Mouse (Mus musculus) thymus, adult 2 months (tissue): Measurements from ENCODE around the gene Cenps. TPM values are rescaled to one million over a fixed set of nuclear protein-coding genes. Genes with fewer than 3 reads are reported as not detected.

Experiments used
- DNase-seq: peaks from one replicate; pipeline ENCODE4 v3.0.0; 2021
- H3K27ac ChIP-seq: fragments of 200-500 bp; 2 replicates; pipeline ENCODE4 v1.5.1; 2012; ENCODE audit warnings: low read length, control low read depth; ENCODE audit not compliant: control insufficient read depth, insufficient read depth
- H3K27me3 ChIP-seq: fragments of 200-500 bp; 2 replicates; pipeline ENCODE4 v1.6.1; 2012; ENCODE audit warnings: mild to moderate bottlenecking, low read length, moderate library complexity, mixed read lengths; ENCODE audit not compliant: control insufficient read depth, insufficient read depth
- H3K36me3 ChIP-seq: fragments of 200-500 bp; 2 replicates; pipeline ENCODE4 v1.6.1; 2012; ENCODE audit warnings: mild to moderate bottlenecking, low read length, moderate library complexity; ENCODE audit not compliant: control insufficient read depth, insufficient read depth
- H3K4me1 ChIP-seq: fragments of 200-500 bp; replicated peaks from 2 replicates; pipeline ENCODE4 v1.6.1; 2012; ENCODE audit warnings: low read length; ENCODE audit not compliant: control insufficient read depth, insufficient read depth
- H3K4me3 ChIP-seq: fragments of 200-500 bp; 2 replicates; pipeline ENCODE4 v1.5.1; 2012; ENCODE audit warnings: mild to moderate bottlenecking, low read length, control low read depth, moderate library complexity; ENCODE audit not compliant: control insufficient read depth, insufficient read depth
- CTCF ChIP-seq: fragments of 200-500 bp; IDR thresholded peaks from 2 replicates; pipeline ENCODE4 v1.5.1; 2012; ENCODE audit warnings: mild to moderate bottlenecking, control low read depth, low read length, moderate library complexity, borderline replicate concordance; ENCODE audit not compliant: control insufficient read depth, poor library complexity, insufficient read depth; ENCODE audit errors: extremely low read depth
- POLR2A ChIP-seq: fragments of 200-500 bp; IDR thresholded peaks from 2 replicates; pipeline ENCODE4 v1.6.1; 2012; ENCODE audit warnings: mild to moderate bottlenecking, low read length, control low read depth, moderate library complexity; ENCODE audit not compliant: control insufficient read depth, poor library complexity, insufficient read depth; ENCODE audit errors: extremely low read depth
- WGBS: fragments of 180-500 bp; shearing (Covaris S2); methylation state at CpG from one replicate; pipeline ENCODE4 v1.1.7; 2018; 5-methylcytosine and 5-hydroxymethylcytosine counted together
- polyA plus RNA-seq: library from polyadenylated mRNA; depleted of rRNA; stranded (reverse); fragments of >200 nt; gene quantifications from 2 replicates; pipeline ENCODE4 v1.2.3, GENCODE M21; 2012

Cenps gene
- polyA plus RNA-seq, 1 experiment = 14.0 TPM

DNA sequence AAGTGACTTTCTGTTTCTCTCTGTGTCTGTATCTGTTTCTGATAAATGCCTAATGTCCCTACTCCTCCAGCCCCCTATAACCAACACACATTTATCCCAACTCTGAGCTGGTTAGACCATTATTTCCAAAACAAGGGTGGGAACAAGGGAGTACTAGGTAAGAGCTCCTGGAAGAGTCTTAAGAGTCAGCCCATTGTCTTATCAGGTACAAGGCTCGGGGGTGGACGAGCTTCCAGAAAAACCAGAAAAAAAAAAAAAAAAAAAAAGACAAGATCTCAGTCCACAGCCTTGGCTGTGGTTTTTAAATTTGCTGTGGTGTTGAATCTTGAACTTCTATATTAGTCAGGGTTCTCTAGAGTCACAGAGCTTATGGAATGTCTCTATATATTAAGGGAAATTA lies 30.6 kb upstream of the Cenps start:
- no peaks in the 10 kb centered on the region for H3K36me3 ChIP-seq
- no peak for DNase-seq
- no peak overlapping the region for H3K4me3 ChIP-seq
- H3K4me1 ChIP-seq = peaks cover 4% of the 10 kb centered on the region
- H3K27me3 ChIP-seq = no peaks in the 10 kb centered on the region
- H3K27ac ChIP-seq = no peak overlapping the region
- WGBS = 79% methylated on average over 2 of the region's 2 CpGs
- TF ChIP-seq CTCF (no peak), POLR2A (no peak)

DNA sequence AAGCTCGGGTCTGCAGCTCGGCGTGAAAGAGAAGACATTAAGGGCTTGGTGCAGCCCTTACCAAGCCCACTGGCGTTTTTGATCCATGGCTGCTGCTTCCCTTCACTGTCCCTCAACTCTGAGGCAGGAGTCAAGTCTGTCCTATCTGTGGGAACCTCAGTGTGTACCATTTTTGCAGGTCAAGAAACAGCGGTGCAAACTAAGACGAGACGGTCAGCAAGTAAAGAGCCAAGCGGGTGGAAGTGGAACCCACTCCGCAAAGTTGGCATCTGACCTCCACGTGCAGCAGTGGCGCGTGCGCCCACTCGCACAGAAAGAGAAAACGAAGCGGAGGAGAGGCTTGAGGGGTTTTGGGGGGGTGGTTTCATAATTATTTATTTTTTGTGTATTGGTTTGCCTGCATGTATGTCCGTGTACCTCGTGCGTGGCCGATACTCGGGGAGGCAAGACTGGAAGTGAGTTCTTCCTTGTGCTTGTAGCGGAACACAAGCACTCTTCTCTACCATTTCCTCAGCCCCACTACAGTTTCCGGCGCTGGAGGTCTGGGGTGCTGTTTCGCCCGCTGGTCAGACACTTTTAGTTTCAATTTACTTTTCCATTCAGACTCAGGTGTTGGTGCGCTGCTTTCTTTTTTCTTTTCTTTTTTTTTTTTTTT lies 29.7 kb upstream of the Cenps start:
- Histone ChIP-seq H3K4me3 (peak overlapping the region; percentile 52), H3K36me3 (no peaks in the 10 kb centered on the region), H3K4me1 (peaks cover 4% of the 10 kb centered on the region), H3K27ac (peak overlapping the region; percentile 56), H3K27me3 (no peaks in the 10 kb centered on the region)
- TF ChIP-seq CTCF (no peak), POLR2A (peak; percentile 26; the same call in 1 of the 2 replicates)
- under 1% methylated on average over 27 of the region's 27 CpGs for WGBS
- peak; percentile 56 for DNase-seq

DNA sequence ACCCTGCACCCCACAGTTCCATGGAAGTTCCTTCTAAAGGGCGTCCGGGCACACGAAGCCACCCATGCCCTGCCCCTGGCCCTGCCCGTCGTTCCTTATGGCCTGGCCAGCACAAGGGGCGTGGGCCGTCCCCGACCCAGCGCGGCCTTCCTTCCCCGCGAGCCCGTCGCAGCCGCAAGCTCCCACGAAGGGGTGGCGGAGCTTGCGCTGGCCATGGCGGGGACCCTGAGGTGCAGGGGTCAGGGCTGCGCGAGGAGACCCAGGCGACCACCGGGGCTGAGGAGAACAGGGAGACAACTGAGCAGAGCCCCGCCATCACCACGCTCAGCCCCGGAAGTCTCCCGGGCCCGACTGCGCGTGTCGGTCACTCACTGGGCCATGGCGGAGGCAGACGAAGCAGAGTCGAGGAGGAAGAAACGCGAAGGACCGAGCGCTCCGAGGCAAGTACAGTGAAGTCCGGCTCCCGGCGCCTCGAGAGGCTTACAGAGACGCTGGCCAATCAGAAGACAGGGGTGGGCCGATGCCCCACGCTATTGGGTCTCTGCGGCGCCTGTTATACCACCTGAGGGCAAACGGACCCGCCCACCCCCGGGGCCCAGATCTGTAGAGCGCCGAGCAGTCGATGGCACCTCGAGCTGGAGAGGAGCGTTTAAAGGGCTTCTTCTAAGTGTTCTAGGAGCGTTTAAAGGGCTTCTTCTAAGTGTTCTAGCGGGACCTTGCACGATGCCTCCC lies 29.0 kb upstream of the Cenps start, which contains the start of gene Pgd:
Gene Pgd, minus strand, starts transcription at position 557 of the 732 bp plus-strand sequence.
- H3K36me3 ChIP-seq = no peaks in the 10 kb centered on the region
- peak within 1 kb of the TSS; percentile 56 for H3K27ac ChIP-seq
- peak; percentile 98 for DNase-seq
- WGBS = under 1% methylated on average over 59 of the region's 59 CpGs
- H3K27me3 ChIP-seq = no peaks in the 10 kb centered on the region
- no peak; the same call in 1 of the 2 replicates for TF ChIP-seq POLR2A
- TF ChIP-seq CTCF = 0 out of 2 replicates have a peak, but pooled peaks have one; percentile 40
- peaks cover 4% of the 10 kb centered on the region for H3K4me1 ChIP-seq
- H3K4me3 ChIP-seq = peak within 1 kb of the TSS; percentile 52

- no peak overlapping the region for H3K27ac ChIP-seq
- H3K4me1 ChIP-seq = peaks cover 4% of the 10 kb centered on the region
- no peak for TF ChIP-seq CTCF
- TF ChIP-seq POLR2A = no peak
- no peak overlapping the region for H3K4me3 ChIP-seq
- DNase-seq = no peak
- peaks cover 13% of the 10 kb centered on the region; the same call in 1 of the 2 replicates for H3K36me3 ChIP-seq
- WGBS = 77% methylated on average over 5 of the region's 5 CpGs
- no peaks in the 10 kb centered on the region for H3K27me3 ChIP-seq
Observed at GRCm38 (mm10) chr4:149164150-149164549, 26.7 kb upstream of the Cenps start.

DNA sequence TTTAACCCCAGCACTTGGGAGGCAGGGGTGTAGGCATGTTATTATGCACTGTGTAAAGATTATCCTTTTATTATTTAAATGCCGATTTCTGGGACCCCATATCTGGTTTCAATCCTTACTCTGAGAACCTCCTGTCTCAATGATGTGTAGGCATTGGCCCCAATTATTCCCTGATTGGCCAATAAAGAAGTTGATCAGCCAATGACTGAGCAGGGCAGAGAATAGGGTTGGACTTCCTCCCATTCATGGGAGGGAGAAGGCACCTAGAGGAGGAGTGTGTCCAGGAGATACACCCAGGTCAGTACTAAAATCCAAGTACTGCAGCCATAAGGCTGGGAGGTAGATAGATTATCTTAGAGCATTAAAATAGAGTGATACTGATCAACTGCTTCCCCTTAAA lies 25.8 kb upstream of the Cenps start:
- H3K27me3 ChIP-seq = no peaks in the 10 kb centered on the region
- H3K36me3 ChIP-seq = peaks cover 13% of the 10 kb centered on the region; the same call in 1 of the 2 replicates
- no peak overlapping the region for H3K4me3 ChIP-seq
- H3K4me1 ChIP-seq = peaks cover 4% of the 10 kb centered on the region
- WGBS = 89% methylated on average over 1 of the region's 1 CpGs
- TF ChIP-seq POLR2A (no peak), CTCF (no peak)
- no peak overlapping the region for H3K27ac ChIP-seq
- no peak for DNase-seq

- Histone ChIP-seq H3K27me3 (no peaks in the 10 kb centered on the region), H3K4me1 (peaks cover 4% of the 10 kb centered on the region), H3K4me3 (no peak overlapping the region), H3K36me3 (peaks cover 29% of the 10 kb centered on the region), H3K27ac (no peak overlapping the region)
- DNase-seq = no peak
- WGBS = 94% methylated on average over 6 of the region's 6 CpGs
- TF ChIP-seq POLR2A (no peak), CTCF (no peak)
Observed at GRCm38 (mm10) chr4:149161166-149161565, 23.7 kb upstream of the Cenps start.

GRCm38 (mm10) chr4:149159891-149160290 lies 22.5 kb upstream of the Cenps start:
- Histone ChIP-seq H3K4me3 (no peak overlapping the region), H3K27ac (no peak overlapping the region), H3K4me1 (no peaks in the 10 kb centered on the region), H3K27me3 (no peaks in the 10 kb centered on the region), H3K36me3 (peaks cover 33% of the 10 kb centered on the region)
- 94% methylated on average over 13 of the region's 13 CpGs for WGBS
- no peak for DNase-seq
- TF ChIP-seq CTCF (no peak), POLR2A (no peak)
